Mouse (Mus musculus): ENCODE measurements around the gene Recql5.

DNA sequence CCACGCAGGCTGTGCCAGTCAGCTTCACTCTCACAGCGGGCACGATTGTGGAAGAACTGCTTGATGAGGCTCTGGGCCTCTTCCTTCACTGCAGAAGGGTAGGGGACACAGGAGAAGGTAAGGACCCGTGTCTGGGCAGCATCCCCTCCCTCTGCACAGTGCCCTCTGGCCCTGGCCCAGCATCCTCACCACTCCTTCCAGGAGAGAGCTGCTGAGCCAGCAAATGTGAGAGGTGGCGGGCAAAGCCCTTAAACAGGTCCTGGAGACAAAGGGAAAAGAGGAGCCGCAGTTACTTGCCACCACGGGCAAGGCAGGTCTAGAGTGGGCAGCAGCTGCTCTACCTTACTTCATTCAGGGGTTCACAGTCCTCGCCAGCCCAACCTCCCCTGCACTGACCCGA lies 40.2 kb downstream of the Recql5 start:
- TF ChIP-seq CTCF (IDR thresholded peaks at IDR 0.05; ENCODE audit: borderline replicate concordance, extremely low read depth, insufficient read depth, insufficient read length) (no peak), POLR2A (IDR thresholded peaks at IDR 0.05; ENCODE audit: borderline replicate concordance, extremely low read depth, insufficient read depth, insufficient read length, poor library complexity, severe bottlenecking) (no peak)

Measured in brain, embryonic 14.5 days (tissue).